ENCODE assay signal across 12 mouse cellular contexts in the genomic region with DNA sequence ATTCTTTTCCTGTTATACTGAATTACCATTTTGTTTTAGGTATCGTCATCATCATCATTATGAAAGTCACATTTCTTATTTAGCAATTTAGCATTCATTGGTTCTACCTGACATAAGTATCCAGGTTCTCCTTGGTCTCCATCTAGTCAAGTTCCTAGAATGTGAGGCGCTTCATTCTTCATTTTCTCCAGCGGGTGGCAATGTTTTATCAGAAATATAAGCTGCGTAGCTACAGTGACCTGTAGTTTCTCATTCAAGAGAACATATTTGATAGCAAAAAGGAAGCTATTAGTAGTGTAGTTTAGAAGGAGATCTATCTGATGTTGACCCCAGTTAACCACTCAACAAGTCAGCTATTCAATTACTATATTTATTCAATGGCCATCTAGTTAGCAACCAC. TPM values are rescaled to one million over a fixed set of nuclear protein-coding genes. Genes with fewer than 3 reads are reported as not detected.
DNase-seq lines count a peak whose midpoint lies in the region; ATAC-seq and TF ChIP-seq lines count a peak whose summit lies in the region.
"Had no signal": no experiment of that assay in that cellular context is flagged by ENCODE, and none has a peak within 500 bp of the region (broad histone marks: within the 10 kb centered on the region; RNA-seq: fewer than 3 reads in every experiment).

No protein-coding gene starts in this region.

- H3K36me3 ChIP-seq in E14TG2a.4 (ENCODE audit: insufficient read depth, low read length), result no peaks in the 10 kb centered on the region
- H3K36me3 ChIP-seq in forebrain, embryonic 14.5 days (ENCODE audit: control insufficient read depth, insufficient read depth, low read length), result no peaks in the 10 kb centered on the region
- H3K36me3 ChIP-seq: embryonic facial prominence, embryonic 12.5 days; liver, embryonic 13.5 days had no signal

- H3K27me3 ChIP-seq in E14TG2a.4 (ENCODE audit: insufficient read depth, low read length), result no peaks in the 10 kb centered on the region
- no peaks in the 10 kb centered on the region for H3K27me3 ChIP-seq in forebrain, embryonic 14.5 days (replicated peaks; ENCODE audit: control insufficient read depth, insufficient read depth, low read length)
- H3K27me3 ChIP-seq: embryonic facial prominence, embryonic 12.5 days; liver, embryonic 13.5 days had no signal

- H3K9me3 ChIP-seq in E14TG2a.4 (ENCODE audit: low read length), result no peaks in the 10 kb centered on the region
- H3K9me3 ChIP-seq in forebrain, embryonic 14.5 days (replicated peaks; ENCODE audit: control insufficient read depth, low read length), result no peaks in the 10 kb centered on the region
- H3K9me3 ChIP-seq: embryonic facial prominence, embryonic 12.5 days; liver, embryonic 13.5 days had no signal

- H3K4me3 ChIP-seq in layer of hippocampus, adult 2 months, result no peak overlapping the region
- H3K4me3 ChIP-seq in E14TG2a.4 (replicated peaks; ENCODE audit: low read length), result no peak overlapping the region
- H3K4me3 ChIP-seq in forebrain, embryonic 14.5 days (ENCODE audit: low read depth, low read length), result no peak overlapping the region
- H3K4me3 ChIP-seq: embryonic facial prominence, embryonic 12.5 days; liver, embryonic 13.5 days; myocyte had no signal

- TF ChIP-seq POLR2A in brain, embryonic 14.5 days (IDR thresholded peaks at IDR 0.05; ENCODE audit: borderline replicate concordance, extremely low read depth, insufficient read depth, insufficient read length, poor library complexity, severe bottlenecking), result no peak

- ATAC-seq in forebrain, embryonic 14.5 days, result 0 out of 2 replicates have a peak, but pooled peaks have one; percentile 58

- H3K9ac ChIP-seq in forebrain, embryonic 14.5 days (ENCODE audit: low read length), result no peak overlapping the region
- H3K9ac ChIP-seq: embryonic facial prominence, embryonic 12.5 days; liver, embryonic 13.5 days had no signal

- WGBS in forebrain, embryonic 14.5 days, result 76% methylated on average over 4 of the region's 4 CpGs

- no peak overlapping the region for H3K27ac ChIP-seq in layer of hippocampus, adult 2 months
- no peak overlapping the region for H3K27ac ChIP-seq in forebrain, embryonic 14.5 days (ENCODE audit: low read depth, low read length)
- H3K27ac ChIP-seq: embryonic facial prominence, embryonic 12.5 days; liver, embryonic 13.5 days had no signal

- TF ChIP-seq CTCF in layer of hippocampus, adult 2 months (conservative IDR thresholded peaks at IDR 0.05), result peak; percentile 81
- peak; percentile 21 for TF ChIP-seq CTCF in E14TG2a.4 (conservative IDR thresholded peaks at IDR 0.05; ENCODE audit: low read length)
- peak; percentile 49; the same call in 1 of the 2 replicates for TF ChIP-seq CTCF in brain, embryonic 14.5 days (IDR thresholded peaks at IDR 0.05; ENCODE audit: borderline replicate concordance, extremely low read depth, insufficient read depth, insufficient read length)

- H3K4me1 ChIP-seq in E14TG2a.4 (replicated peaks; ENCODE audit: low read depth, low read length), result no peaks in the 10 kb centered on the region
- H3K4me1 ChIP-seq in forebrain, embryonic 14.5 days (ENCODE audit: control insufficient read depth, insufficient read depth, low read length), result no peaks in the 10 kb centered on the region
- H3K4me1 ChIP-seq: embryonic facial prominence, embryonic 12.5 days; liver, embryonic 13.5 days had no signal

- H3K4me2 ChIP-seq in forebrain, embryonic 14.5 days (ENCODE audit: low read length), result no peak overlapping the region
- H3K4me2 ChIP-seq: embryonic facial prominence, embryonic 12.5 days; liver, embryonic 13.5 days had no signal

- peak; percentile 13 to 36 for DNase-seq in layer of hippocampus, adult 2 months (ENCODE audit: low spot score in 2 of 2)
- DNase-seq in layer of hippocampus, postnatal 25 days (ENCODE audit: extremely low spot score in 1 of 2, low spot score in 1 of 2), result no peak
- peak; percentile 76 for DNase-seq in brain, embryonic 14.5 days (ENCODE audit: low read depth)
- DNase-seq in forebrain, embryonic 14.5 days (ENCODE audit: low spot score), result peak; percentile 78
- DNase-seq in thymus, postnatal 4 days, result no peak
- no peak for DNase-seq in layer of hippocampus, adult 8-10 months (ENCODE audit: low spot score in 2 of 2)
- DNase-seq: kidney, postnatal 10 days; liver, embryonic 13.5 days had no signal

RNA-seq across cellular contexts. Expression of gene Daw1, which starts 21.9 kb away (rescaled TPM):
- total RNA-seq in layer of hippocampus, adult 2 months (2021), result 1 to 10 TPM in 1 of 2 experiments, under 1 TPM in 1; 0.49 to 1.2 TPM
- total RNA-seq in layer of hippocampus, postnatal 25 days (2021), result under 1 TPM; 0.42 to 0.52 TPM
- polyA plus RNA-seq in brain, embryonic 14.5 days (2012; rRNA removed), result 2.3 and 2.8 TPM in 2 replicates
- 0.51 and 0.80 TPM in 2 replicates for polyA plus RNA-seq in forebrain, embryonic 14.5 days (2014; fragmentation: Nextera tagmentation; extraction: Ambion mirVana)
- 1 to 10 TPM in 2 of 4 experiments, under 1 TPM in 2; 0.66 to 1.6 (median 1.1) TPM for total RNA-seq in layer of hippocampus, adult 8-10 months (2022)
- polyA plus RNA-seq: liver, embryonic 13.5 days; myocyte; small intestine, adult 2 months had no signal

Comparison
In these comparisons a context has a peak if more than half of its experiments do, and no peak if none do; other contexts are left out.
1. DNase-seq: peak in layer of hippocampus, adult 2 months (2 of 2), brain, embryonic 14.5 days (single experiment) and forebrain, embryonic 14.5 days (single experiment); none in layer of hippocampus, postnatal 25 days (0 of 2), thymus, postnatal 4 days (single experiment) and layer of hippocampus, adult 8-10 months (0 of 2).
2. CTCF ChIP-seq: peak in every context shown above with its lines; median percentile 81 in layer of hippocampus, adult 2 months; 49 in brain, embryonic 14.5 days; 21 in E14TG2a.4.